Mouse (Mus musculus): ENCODE results near the gene Spop.
A peak's percentile ranks its signal among the peaks of the same experiment; 100 is the strongest.

Spop gene

GRCm38 (mm10) chr11:95420880-95421435, 7.1 kb downstream of the Spop start:
- DNase-seq (ENCODE audit: low read depth) = no peak

GRCm38 (mm10) chr11:95423505-95423904, 9.6 kb downstream of the Spop start:
- DNase-seq (ENCODE audit: low read depth) = no peak

DNA sequence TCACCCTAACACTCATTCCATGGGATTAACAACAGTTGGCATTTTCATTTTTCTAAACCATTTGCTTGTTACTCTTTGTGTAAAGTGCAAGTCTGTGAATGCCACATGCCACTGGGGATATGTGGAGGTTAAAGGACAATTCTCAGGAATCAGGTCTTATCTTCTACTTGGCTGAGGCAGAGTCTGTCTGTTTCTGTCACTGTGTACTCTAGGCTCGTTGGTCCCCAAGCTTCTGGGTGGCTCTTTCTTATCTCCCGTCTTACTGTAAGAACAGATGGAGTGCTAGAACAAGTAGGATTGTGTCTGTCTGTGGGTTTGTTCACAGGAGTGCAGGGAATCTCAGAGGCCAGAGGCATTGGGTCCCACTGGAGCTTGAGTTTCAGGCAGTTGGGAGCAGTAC, 17.5 kb downstream of the Spop start:
- no peak for DNase-seq (ENCODE audit: low read depth)

GRCm38 (mm10) chr11:95432194-95432593, 18.3 kb downstream of the Spop start:
- peak; percentile 63 for DNase-seq (ENCODE audit: low read depth)

GRCm38 (mm10) chr11:95445371-95445770, 31.5 kb downstream of the Spop start:
- no peak for DNase-seq (ENCODE audit: low read depth)

- DNase-seq (ENCODE audit: low read depth) = no peak
These were observed 32.9 kb downstream of the Spop start for GRCm38 (mm10) chr11:95446580-95447305.

- no peak for DNase-seq (ENCODE audit: low read depth)
These were observed 34.5 kb downstream of the Spop start for GRCm38 (mm10) chr11:95448346-95448745.

GRCm38 (mm10) chr11:95455331-95455730, 41.5 kb downstream of the Spop start:
- DNase-seq (ENCODE audit: low read depth) = no peak

- DNase-seq (ENCODE audit: low read depth) = no peak
These were observed 47.0 kb downstream of the Spop start for GRCm38 (mm10) chr11:95460872-95461271.

- no peak for DNase-seq (ENCODE audit: low read depth)
These were observed 48.3 kb downstream of the Spop start for GRCm38 (mm10) chr11:95462168-95462567.

DNA sequence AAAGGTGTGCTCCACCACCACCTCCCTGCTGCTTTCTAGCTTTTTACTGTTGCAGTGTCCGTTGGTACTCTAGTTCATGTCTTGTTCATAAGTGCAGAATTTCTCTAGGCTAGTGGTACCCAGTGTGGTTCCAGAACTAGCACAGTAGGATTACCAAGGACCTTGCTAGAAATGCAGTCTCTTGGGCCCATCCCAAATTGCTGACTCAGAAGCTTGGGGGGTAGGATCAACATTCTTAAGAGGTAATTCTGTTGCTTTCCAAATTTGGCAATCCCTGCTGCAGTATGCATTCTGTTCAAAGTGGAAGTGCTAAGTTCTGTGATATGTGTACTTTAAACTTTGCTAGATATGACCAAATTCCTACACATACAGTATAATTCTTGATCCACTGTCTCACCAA, 53.9 kb downstream of the Spop start:
- DNase-seq (ENCODE audit: low read depth) = no peak

- no peak for DNase-seq (ENCODE audit: low read depth)
These were observed 59.1 kb downstream of the Spop start for GRCm38 (mm10) chr11:95472942-95473341.

DNA sequence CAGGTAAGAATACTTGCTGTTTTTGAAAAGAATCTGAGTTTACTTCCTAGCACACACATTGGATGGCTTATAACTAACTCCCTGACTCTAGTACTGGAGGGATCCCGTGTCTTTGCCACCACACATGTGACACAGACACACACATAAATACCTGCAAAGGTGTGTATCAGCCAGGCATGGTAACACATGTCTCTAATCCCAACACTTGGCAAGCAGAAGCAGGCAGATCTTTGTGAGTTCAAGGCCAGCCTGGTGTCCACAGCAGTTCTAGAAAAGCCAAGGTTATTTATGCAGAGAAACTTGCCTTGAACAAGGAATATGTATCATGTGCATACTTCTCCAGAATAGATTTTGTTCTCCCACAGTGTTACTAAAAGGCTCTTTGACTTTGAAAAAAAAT, 59.6 kb downstream of the Spop start:
- no peak for DNase-seq (ENCODE audit: low read depth)

DNA sequence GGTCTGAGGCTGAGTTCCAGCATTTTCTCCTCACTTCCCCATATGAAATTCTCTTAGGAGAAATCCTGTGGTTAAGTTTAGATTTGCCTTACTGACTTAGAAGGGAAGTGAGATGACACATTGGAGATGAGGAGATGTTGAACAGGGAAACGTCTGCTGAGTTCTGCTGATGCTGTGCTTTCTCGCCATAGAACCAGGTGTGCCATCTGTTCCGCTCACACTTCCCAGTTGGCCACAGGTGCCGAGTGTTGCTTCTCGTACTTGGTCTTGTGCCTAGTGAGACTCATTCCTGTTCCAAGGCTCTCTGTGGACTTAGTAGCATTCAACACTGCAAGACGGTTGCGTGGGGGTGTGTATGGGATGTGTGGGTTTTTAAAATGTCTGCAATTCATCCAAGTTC, 62.4 kb downstream of the Spop start:
- no peak for DNase-seq (ENCODE audit: low read depth)

DNA sequence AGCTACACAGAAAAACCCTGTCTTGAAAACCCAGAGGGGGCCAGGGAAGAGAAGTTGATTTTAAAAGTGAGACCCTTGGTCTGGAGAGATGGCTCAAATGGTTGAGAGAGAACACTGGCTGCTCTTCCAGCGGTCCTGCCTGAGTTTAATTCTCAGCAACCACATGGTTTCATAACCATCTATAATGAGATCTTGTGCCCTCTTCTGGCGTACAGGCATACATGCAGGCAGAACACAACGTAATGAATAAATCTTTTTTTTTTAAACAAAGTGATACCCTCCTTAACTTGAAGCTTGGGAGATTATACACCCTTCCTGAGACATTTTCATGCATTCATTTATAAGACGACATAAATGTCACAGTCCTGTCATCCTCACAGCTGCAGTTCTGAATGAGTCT, 65.6 kb downstream of the Spop start:
- DNase-seq (ENCODE audit: low read depth) = no peak

DNA sequence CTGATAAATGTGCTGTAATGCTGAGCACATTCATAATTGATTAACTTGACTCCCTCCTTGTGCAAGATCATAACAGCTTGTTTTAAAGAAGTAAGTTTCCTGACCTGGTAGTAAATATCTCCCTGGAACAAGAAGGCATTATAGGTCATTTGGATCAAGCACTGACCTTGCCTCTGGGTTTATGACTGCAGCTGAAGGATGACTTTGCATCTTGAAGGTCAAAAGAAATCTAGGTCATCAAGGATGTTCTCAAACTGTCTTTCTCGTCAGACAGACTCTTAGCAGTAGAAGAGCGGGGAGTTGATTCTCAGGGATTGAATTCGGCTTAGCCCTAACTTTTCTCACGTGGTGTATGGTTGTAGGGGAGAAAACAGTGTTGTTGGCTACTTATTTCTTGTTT, 66.8 kb downstream of the Spop start:
- no peak for DNase-seq (ENCODE audit: low read depth)

GRCm38 (mm10) chr11:95485634-95486033, 71.8 kb downstream of the Spop start:
- DNase-seq (ENCODE audit: low read depth) = no peak

DNA sequence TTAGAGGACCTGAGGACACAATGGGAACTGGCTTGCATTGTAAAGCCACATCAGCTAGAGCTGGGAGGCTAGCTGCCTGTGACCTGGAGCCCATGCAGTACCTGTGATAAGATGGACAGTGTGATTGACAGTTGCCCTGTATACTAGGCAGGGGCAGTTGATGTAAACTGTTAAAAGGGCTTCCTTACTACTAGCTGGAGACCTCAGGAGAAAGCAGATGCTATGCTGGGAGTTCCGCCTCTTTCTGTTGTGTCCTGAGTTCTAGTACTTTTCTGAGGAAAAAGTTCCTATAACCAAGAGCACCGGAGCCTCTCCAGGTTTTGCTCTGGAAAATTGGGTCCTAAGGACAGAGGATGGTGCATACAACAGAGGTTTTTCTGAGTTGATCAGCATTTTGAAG, 73.4 kb downstream of the Spop start:
- no peak for DNase-seq (ENCODE audit: low read depth)

- DNase-seq (ENCODE audit: low read depth) = no peak
These were observed 76.2 kb downstream of the Spop start for GRCm38 (mm10) chr11:95490104-95490503.

- DNase-seq (ENCODE audit: low read depth) = no peak
These were observed 78.4 kb downstream of the Spop start for GRCm38 (mm10) chr11:95492256-95492655.

DNA sequence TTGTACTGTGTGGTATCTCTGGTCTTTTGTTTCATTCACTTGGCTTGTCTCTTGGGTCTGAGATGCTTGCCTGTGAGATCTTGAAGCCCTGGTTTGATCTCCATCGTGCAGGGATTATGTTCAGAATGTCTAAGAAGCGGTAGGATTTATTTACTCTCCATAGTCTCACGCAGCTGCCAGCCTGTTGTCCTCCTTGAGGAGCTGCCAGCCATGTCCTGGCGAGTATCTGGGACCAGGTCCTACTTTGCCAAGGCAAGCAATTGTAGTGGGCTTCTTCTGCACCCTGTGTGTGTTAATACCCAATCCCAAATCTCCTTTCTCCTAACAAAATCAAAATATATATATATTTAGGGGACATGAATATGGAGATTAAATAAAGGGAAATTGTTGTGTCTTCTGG, 79.1 kb downstream of the Spop start:
- DNase-seq (ENCODE audit: low read depth) = no peak

GRCm38 (mm10) chr11:95493950-95494349, 80.1 kb downstream of the Spop start:
- no peak for DNase-seq (ENCODE audit: low read depth)

GRCm38 (mm10) chr11:95494374-95494773, 80.5 kb downstream of the Spop start:
- DNase-seq (ENCODE audit: low read depth) = no peak

GRCm38 (mm10) chr11:95495883-95496282, 82.0 kb downstream of the Spop start:
- DNase-seq (ENCODE audit: low read depth) = no peak

Measured in naive thymus-derived CD4-positive, alpha-beta T cell, adult 2 months (primary cell).